Mouse (Mus musculus) induced T-regulatory cell, adult 2 months (primary cell): ENCODE data around the gene Tk1.

ENCODE experiments used
- DNase-seq: peaks from one replicate; pipeline ENCODE4 v3.0.0-alpha.2; 2012; ENCODE audit warnings: low read depth

Tk1 gene

DNA sequence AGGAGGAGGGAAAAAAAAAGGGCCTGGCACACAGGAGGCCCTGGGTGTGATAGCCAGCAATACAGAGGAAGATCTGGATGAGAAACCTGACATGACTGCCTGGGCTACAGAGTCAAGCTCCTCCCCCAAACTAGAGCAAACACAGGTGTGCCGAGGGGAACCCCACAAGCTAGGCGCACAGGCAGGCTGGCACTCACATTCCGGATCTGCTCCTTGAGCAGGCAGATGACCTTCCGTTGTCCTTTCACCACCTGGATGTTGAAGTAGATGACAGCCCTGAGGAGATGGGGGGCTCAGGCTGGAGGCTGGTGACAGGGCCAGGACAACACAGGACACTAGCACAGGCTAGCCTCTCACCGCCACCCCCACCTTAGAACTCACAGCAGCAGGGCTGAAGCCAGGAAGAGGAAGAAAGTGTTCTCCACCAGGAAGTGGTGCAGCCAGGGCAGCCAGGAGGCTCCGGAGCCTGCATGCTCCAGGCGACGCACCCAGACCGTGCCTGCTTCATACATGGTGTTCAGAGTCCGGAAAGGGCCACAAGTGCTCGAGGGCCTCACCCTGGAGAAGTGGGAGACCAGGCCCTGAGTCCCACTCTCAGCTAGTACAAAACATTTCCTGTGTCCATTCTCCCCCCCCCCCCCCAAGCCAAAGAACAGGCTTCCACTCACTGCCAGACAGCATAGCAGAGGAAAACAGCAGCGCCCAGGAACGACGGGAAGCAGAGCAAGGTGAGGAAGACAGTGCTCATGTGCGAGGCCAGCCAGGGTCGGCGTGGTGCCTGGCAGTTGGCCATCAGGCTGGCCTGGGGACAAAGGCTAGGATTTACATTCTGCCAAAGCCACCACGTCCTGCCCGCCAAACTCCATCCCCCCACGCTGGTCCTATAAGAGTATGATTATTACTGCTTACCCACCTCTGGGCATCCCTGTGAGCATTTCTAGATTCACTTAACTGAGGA lies 56.9 kb downstream of the Tk1 start:
- no peak for DNase-seq

- DNase-seq: no peak
Observed at GRCm38 (mm10) chr11:117766275-117766674, 59.6 kb downstream of the Tk1 start.
